Mouse (Mus musculus) megakaryocyte, embryonic 14.5 days (primary cell): ENCODE measurements around the gene Rapgef5. TPM values are rescaled to one million over a fixed set of nuclear protein-coding genes. Genes with fewer than 3 reads are reported as not detected.
A peak's percentile ranks its signal among the peaks of the same experiment; 100 is the strongest.

Experiments used
- H3K27me3 ChIP-seq: replicated peaks from 2 replicates; pipeline ENCODE3; 2012; ENCODE audit warnings: inconsistent platforms
- H3K36me3 ChIP-seq: replicated peaks from 2 replicates; pipeline ENCODE3; 2012; ENCODE audit warnings: low read length, inconsistent platforms, mixed read lengths
- H3K4me1 ChIP-seq: 2 replicates; pipeline ENCODE4 v1.6.1; 2012; ENCODE audit warnings: inconsistent platforms
- H3K4me3 ChIP-seq: replicated peaks from 2 replicates; pipeline ENCODE3; 2012; ENCODE audit warnings: moderate library complexity, mild to moderate bottlenecking, inconsistent platforms
- H3K9me3 ChIP-seq: 2 replicates; pipeline ENCODE4 v1.6.1; 2012; ENCODE audit warnings: inconsistent platforms
- FLI1 ChIP-seq: IDR thresholded peaks from 2 replicates; pipeline ENCODE4 v1.6.1; 2012; ENCODE audit warnings: low read length, inconsistent platforms, mixed read lengths
- GATA1 ChIP-seq: IDR thresholded peaks from 3 replicates; pipeline ENCODE4 v1.6.1; 2012; ENCODE audit warnings: mixed read lengths, low read length, inconsistent platforms, borderline replicate concordance
- polyA plus RNA-seq: library from polyadenylated mRNA; stranded (reverse); fragments of >175 nt; gene quantifications from 2 replicates; pipeline ENCODE4 v1.2.3, GENCODE M21; 2012; ENCODE audit warnings: low replicate concordance; ENCODE audit not compliant: insufficient read depth

The Rapgef5 gene
- polyA plus RNA-seq, 1 experiment = not detected

DNA sequence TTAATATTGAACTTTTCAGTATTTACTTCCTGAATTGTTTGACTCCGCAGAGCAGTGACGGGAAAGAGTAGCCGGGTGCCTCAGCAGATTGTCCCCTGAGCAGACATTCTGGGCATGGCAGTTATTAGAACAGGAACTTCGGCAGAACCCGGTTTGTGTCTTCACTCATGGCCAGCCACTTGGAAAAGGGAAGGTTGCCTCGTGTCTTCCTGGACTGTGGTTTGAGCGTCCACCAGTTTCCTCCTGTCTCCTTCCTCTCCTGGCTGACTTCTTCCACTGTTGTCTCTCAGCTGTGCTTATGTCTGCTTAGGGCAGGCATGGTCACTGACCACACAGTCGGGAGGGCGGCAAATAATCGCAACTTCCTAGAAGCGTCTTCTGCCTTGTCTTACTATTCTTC is 44.2 kb downstream of the Rapgef5 start:
- TF ChIP-seq GATA1 = no peak
- TF ChIP-seq FLI1 = no peak
- no peak overlapping the region for H3K4me3 ChIP-seq
- peaks cover 6% of the 10 kb centered on the region for H3K27me3 ChIP-seq
- peaks cover 8% of the 10 kb centered on the region for H3K9me3 ChIP-seq
- H3K4me1 ChIP-seq = peaks cover 9% of the 10 kb centered on the region; the same call in 1 of the 2 replicates
- H3K36me3 ChIP-seq = no peaks in the 10 kb centered on the region

DNA sequence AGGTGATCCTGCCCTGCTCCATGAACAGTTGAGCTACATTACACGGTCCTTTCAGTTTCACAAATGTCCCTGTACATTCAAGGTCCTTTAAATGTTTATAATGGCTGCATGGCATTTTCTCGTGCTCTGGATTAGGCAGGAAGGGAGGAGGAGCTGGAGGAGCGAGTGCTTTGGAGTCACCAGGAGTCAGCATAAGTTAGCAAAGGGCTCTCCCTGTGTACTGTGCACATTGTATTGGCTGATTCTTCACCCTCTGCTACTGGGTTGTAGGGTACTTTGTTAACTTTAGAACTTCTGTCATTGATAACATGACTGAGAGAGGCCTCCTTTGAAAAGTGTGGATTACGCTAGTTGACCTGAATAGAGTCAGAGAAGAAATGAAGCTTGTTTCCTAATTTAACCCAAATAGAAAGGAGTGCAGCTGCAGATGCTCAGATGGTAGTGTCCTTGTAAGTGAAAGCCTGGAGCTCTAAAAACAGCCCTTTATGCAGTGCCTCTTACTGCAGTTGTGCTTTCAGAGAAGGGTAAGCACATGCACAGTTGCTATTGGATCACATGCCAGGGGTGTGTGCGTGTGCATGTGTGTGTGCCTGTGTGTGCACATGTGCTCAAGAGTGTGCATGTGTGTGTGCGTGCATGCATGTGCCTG is 45.3 kb downstream of the Rapgef5 start:
- Histone ChIP-seq H3K27me3 (peaks cover 6% of the 10 kb centered on the region), H3K36me3 (no peaks in the 10 kb centered on the region), H3K4me3 (peak overlapping the region; percentile 77), H3K4me1 (peaks cover 9% of the 10 kb centered on the region; the same call in 1 of the 2 replicates), H3K9me3 (peaks cover 8% of the 10 kb centered on the region)
- TF ChIP-seq GATA1 (no peak), FLI1 (no peak)

DNA sequence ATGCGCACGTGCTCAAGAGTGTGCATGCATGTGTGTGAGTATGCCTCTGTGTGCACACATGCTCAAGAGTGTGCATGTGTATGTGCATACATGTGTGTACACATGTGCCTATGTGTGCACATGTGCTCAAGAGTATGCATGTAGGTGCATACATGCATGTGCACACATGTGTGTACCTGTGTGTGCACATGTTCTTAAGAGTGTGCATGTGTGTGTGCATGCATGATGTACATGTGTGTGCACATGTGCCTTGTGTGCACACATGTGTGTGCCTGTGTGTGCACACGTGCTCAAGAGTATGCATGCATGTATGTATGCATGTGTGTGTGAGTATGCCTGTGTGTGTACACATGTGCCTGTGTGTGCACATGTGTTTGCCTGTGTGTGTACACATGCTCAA is 45.8 kb downstream of the Rapgef5 start:
- no peak for TF ChIP-seq GATA1
- no peak for TF ChIP-seq FLI1
- peaks cover 8% of the 10 kb centered on the region for H3K9me3 ChIP-seq
- H3K4me3 ChIP-seq = peak overlapping the region; percentile 77
- no peaks in the 10 kb centered on the region for H3K36me3 ChIP-seq
- H3K27me3 ChIP-seq = peaks cover 6% of the 10 kb centered on the region
- peaks cover 9% of the 10 kb centered on the region; the same call in 1 of the 2 replicates for H3K4me1 ChIP-seq

DNA sequence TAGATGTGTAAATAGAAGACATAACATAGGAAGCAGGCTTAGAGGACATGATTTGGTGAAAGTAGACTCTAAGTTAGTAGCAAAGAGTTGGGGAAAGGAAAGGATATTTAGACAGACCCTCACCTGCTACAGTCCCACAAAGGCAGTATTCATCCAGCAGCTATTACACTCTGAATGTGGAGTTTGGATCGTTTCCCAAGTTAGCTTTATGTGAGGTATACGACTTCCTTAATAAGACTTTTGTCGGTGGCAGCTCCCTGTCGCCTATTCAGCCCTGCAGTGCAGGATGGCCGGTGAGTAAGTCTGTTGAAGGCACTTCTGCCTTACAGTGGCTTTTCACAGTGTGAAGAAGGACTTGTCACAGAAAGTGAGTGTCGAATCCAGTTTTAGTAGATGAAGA is 47.6 kb downstream of the Rapgef5 start:
- TF ChIP-seq GATA1 = no peak
- TF ChIP-seq FLI1 = no peak
- peaks cover 9% of the 10 kb centered on the region; the same call in 1 of the 2 replicates for H3K4me1 ChIP-seq
- H3K27me3 ChIP-seq = peaks cover 6% of the 10 kb centered on the region
- no peak overlapping the region for H3K4me3 ChIP-seq
- peaks cover 8% of the 10 kb centered on the region for H3K9me3 ChIP-seq
- no peaks in the 10 kb centered on the region for H3K36me3 ChIP-seq

DNA sequence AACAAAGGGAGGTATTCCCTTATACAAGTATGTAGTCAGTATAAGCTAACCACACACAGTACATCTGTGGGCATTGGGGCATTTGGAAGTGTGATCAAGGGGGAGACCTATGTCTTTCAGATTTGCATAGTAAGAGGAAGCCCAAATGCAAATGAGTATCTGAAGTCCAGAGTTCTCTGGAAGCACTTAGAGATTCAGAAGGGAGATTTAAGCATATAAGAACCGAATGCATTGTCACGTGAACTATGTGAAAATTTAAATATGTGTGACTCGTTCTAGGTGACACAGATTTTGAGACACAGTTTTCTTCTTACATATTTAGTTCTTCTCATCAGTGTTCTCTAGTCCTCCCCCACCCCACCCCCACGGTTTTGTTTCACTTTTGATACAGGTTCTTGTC is 50.0 kb downstream of the Rapgef5 start:
- peaks cover 7% of the 10 kb centered on the region; the same call in 1 of the 2 replicates for H3K4me1 ChIP-seq
- H3K27me3 ChIP-seq = peaks cover 6% of the 10 kb centered on the region
- TF ChIP-seq GATA1 (no peak), FLI1 (no peak)
- no peak overlapping the region for H3K4me3 ChIP-seq
- H3K36me3 ChIP-seq = no peaks in the 10 kb centered on the region
- H3K9me3 ChIP-seq = peaks cover 8% of the 10 kb centered on the region

DNA sequence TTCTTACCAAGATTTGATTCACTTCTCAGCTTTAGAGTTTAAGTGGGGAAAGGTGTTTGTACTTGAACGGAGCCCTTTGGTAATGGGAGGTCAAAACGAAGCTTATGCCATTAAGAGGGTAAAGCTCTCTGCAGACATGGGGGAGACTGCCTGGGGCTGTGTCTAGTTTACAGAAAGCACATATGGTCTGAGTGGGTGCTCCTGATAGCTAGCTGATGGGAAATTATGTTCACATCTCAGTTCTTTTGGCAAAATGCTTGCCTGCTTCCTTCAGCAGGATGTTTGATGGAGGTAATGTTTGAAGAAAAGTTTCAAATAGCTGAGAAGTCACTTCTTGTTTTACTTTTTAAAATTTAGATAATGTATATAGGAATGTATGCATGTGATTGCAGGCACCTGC is 53.4 kb downstream of the Rapgef5 start:
- Histone ChIP-seq H3K4me3 (no peak overlapping the region), H3K4me1 (no peaks in the 10 kb centered on the region), H3K27me3 (no peaks in the 10 kb centered on the region), H3K9me3 (no peaks in the 10 kb centered on the region), H3K36me3 (no peaks in the 10 kb centered on the region)
- no peak for TF ChIP-seq GATA1
- no peak for TF ChIP-seq FLI1

DNA sequence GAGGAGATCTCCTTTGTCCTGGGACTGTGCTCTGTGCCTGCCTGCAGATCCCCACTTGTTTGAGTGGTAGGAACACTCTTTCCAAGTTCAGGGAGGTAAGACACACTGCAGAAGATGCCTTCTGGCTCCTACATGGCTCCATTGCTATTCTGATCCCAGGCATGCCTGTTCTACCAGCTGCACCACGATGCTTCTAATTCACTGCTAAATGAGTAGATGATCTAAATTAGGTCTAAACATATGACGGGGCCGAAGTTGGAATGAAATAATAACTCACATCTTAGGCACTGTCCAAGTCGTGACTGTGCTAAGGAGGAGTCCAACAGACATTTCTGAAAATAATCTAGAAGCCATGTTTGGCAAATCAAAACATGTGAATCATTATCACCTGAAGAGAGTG is 68.0 kb downstream of the Rapgef5 start:
- H3K27me3 ChIP-seq = no peaks in the 10 kb centered on the region
- H3K4me3 ChIP-seq = no peak overlapping the region
- no peaks in the 10 kb centered on the region for H3K36me3 ChIP-seq
- no peak for TF ChIP-seq GATA1
- TF ChIP-seq FLI1 = no peak
- no peaks in the 10 kb centered on the region for H3K9me3 ChIP-seq
- H3K4me1 ChIP-seq = no peaks in the 10 kb centered on the region

DNA sequence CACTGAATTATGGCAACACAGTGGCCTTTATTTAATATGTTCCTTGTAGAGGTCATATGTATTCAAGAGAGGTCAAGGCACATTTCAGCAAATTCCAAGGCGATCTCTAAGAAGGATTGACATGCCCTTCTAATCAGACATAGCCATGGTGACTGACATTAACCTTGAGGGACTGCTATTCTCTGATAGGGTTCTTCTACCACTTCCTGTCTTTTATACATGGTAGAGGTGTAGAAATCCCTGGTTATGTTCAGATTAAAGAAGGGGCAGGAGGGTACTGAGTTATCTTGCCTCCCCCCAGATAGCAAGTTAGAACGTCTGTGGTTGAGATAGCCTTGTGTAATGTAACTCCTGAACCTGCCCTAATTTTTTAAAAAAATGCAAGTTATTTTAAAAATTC is 69.1 kb downstream of the Rapgef5 start:
- H3K36me3 ChIP-seq = no peaks in the 10 kb centered on the region
- no peaks in the 10 kb centered on the region for H3K9me3 ChIP-seq
- H3K27me3 ChIP-seq = no peaks in the 10 kb centered on the region
- no peak overlapping the region for H3K4me3 ChIP-seq
- no peaks in the 10 kb centered on the region for H3K4me1 ChIP-seq
- TF ChIP-seq FLI1 (no peak), GATA1 (no peak)

DNA sequence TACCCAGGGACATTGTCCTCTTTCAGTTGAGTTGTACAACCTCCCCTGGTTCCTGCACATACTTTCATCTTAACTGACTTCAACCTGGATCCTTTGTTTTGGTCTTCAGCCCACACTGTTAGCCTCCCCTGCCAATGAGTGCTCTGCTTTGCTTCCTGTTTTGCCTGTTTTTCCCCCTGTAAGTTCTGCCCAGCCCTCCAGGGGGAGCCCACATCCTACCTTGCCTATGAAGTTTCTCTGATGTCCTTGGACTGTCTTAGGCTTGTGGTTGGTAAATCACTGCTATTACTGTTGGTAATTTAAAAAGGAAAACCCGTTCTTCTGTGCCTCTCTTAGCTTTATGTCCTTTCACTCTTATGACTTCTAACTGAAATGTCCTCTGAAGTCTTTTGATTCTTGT is 69.8 kb downstream of the Rapgef5 start:
- no peak for TF ChIP-seq FLI1
- no peak for TF ChIP-seq GATA1
- H3K27me3 ChIP-seq = no peaks in the 10 kb centered on the region
- H3K4me1 ChIP-seq = no peaks in the 10 kb centered on the region
- no peaks in the 10 kb centered on the region for H3K36me3 ChIP-seq
- H3K4me3 ChIP-seq = no peak overlapping the region
- H3K9me3 ChIP-seq = no peaks in the 10 kb centered on the region

DNA sequence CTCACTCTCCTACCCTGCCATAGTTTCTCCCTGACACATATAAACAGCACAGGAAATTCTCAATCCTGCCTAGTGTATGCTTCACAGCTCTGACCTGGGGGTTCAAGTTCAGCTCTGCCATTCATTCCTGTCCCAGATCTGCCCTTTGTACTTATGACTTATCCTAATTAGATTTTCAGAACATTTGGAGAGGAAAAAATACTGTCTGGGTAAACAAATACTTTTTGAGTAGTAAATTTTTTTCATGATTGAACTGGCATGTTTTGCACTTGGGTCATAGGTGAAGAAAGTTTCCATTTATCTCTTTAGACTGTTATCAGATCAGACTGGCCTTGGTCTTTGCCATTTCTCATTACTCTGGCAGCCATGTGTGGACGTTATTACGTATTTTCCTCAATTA is 72.9 kb downstream of the Rapgef5 start:
- no peaks in the 10 kb centered on the region for H3K36me3 ChIP-seq
- no peaks in the 10 kb centered on the region for H3K27me3 ChIP-seq
- no peak for TF ChIP-seq GATA1
- no peak for TF ChIP-seq FLI1
- H3K4me3 ChIP-seq = no peak overlapping the region
- H3K9me3 ChIP-seq = no peaks in the 10 kb centered on the region
- H3K4me1 ChIP-seq = no peaks in the 10 kb centered on the region

DNA sequence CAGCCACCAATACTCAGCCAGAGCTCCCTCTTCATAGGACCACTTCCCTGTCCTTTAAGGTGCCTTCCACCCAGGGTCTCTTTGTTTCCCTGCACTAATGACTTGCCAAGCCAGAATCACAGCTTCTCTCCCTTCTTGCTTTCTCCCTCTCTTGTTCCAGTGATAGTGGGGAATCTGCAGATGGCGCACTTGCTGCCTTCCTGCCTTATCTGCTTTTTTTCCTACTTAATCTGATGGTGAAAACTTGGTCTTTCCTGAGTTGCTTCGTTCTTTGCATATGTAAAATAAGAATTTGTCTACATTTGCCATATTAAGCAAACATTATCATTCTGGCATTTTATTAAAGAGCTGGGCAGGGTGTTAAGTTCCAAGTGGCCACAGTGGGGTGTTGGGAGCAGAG is 75.7 kb downstream of the Rapgef5 start:
- TF ChIP-seq GATA1 (no peak), FLI1 (no peak)
- H3K27me3 ChIP-seq = no peaks in the 10 kb centered on the region
- no peaks in the 10 kb centered on the region for H3K36me3 ChIP-seq
- peaks cover 3% of the 10 kb centered on the region for H3K9me3 ChIP-seq
- H3K4me1 ChIP-seq = no peaks in the 10 kb centered on the region
- no peak overlapping the region for H3K4me3 ChIP-seq
